Mouse (Mus musculus) heart, postnatal 36 days (tissue): Measurements from ENCODE around the gene Taf8. TPM values are rescaled to one million over a fixed set of nuclear protein-coding genes. Genes with fewer than 3 reads are reported as not detected.

ENCODE experiments used
- DNase-seq, 2 experiments: peaks; one replicate each; pipeline ENCODE4 v3.0.0; 2021 to 2022
- intact Hi-C: fragments of 180-260 bp; cut with DNase I; formaldehyde crosslinking; loops from one replicate; pipeline ENCODE4 v1.15.1; 2025
- total RNA-seq, 2 experiments: library from RNA; stranded (reverse); gene quantifications; 2 replicates each; pipeline ENCODE4 v1.2.3; 2021

Gene Taf8
- 10 to 100 TPM; 12.0 to 13.6 TPM for total RNA-seq

DNA sequence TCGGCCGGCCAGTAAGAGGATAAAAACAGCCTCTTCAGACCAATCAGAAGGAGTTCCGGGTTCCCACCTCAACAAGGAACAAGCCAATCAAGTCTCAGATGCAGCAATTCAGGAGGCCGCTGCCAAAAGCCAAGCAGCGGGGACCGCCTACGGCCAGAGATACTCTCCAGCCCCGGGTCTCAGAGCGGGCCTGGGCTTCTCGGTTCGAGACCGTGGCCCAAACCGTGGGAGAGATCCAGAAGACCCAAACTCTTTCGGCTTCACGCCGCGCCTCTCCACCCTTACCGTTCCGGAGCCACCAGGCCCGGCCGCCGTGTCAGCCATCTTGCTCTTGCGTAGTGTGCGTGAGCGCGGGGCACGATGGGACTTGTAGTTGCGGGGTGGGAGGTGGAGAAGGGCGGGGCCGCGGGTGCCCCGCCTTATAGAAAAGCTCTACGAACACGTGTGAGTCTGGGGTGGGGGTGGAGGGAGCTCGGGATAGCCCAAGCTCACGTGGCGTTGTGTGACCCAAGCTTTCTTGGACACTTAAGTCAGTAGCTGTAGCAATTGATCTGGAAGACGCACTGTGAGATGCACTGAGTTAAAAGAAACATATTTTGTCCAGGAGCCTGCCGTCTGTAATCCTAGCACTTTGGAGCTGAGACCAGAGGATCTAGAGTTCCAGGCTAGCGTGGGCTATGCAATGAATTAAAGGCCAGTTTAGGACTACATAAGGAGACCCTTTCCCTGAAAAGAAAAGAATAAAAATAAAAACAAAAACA is at the start of gene Taf8:
Gene Taf8, minus strand, starts transcription at position 347 of the 761 bp plus-strand sequence.
- intact Hi-C loops: no loop called here
- DNase-seq: peak; percentile 89 to 99

DNA sequence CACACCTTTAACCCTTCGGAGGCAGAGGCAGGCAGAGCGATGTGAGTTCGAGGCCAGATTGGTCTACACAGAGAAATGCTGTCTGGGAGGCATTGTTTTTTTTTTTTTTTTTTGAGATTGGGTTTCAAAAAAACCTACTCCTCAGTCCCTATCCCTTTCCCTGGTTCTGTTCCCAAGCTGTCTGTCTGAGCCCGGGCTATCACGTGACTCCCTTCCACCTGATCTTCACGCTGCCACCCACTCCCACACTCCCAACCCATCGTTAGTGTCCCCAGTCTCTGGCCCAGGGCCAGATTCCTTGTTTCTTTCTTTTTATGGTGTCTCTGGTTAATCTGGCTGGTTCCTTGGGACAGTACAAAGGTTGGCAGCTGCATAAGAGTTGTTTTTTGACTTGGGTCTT is 49.0 kb upstream of the Taf8 start:
- intact Hi-C loops: no loop called here
- DNase-seq: no peak

DNA sequence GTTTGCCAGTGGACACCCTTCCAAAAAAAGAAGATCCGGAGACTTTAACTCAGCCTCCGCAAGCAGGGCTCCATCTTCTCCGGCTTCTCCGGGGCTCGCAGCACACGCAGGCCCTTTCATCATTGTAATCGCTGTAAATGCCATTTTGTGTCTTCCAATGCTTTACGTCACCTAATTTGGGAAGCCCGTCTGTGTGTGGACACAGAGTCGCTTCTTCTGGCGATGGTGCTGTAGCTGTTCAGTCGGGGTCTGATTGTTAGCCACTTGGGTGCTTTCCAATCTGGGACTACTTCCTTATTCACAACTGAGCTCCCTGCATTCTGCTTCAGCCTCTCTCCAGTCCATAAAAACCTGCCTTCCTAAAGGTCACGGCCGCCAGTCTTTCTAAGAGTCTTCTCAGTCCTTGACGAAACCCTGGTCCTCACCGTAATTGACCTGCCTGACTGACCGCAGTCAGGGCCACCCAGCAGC is 43.8 kb upstream of the Taf8 start:
- intact Hi-C loops: no loop called here
- DNase-seq: no peak

DNA sequence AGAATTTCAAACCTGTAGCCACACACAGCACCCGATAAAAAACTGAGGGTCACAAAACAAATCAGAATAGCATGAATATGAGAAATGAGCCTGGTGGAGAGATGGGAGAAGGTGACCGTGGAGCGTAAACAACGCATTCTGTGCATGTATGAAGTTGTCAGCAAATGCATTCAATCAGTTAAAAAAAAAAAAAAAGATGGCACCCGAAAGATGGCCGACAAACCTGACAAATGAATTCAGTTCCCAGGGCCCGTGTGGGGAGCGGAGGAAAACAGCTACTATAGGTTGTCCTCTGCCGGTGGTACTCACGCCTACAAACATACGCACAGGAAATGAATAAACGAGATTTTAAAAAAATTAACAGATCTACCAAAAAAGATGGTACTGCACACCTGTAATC is 43.1 kb upstream of the Taf8 start:
- DNase-seq: no peak
- intact Hi-C loops: no loop called here

DNA sequence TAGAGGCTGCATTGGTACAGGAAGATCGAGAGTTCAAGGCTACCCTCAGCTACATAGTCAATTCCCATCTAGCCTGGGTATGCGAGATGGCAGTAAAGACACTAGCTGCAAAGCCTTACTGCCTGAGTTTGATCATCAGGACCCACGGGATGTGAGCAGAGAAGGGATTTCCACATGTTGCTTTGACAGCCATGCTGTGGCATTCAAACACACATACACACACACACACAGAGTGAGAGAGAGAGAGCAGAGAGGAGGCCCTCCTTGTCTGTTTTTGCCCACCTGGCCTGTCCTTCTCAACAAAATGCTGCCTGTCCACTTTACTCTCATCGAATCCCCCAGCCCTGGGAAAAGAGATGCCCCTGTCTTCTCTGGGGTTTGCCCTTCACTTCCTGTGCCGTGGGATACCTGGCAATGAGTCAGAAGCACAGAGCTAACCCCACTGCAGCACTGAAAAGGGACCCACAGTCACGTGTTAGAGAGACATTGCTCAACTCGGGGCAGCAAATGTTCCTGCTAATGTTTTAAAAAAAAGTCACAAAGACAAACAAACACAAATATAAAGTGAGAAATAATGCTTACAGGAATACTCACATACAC is 41.1 kb upstream of the Taf8 start:
- intact Hi-C loops: no loop called here

DNA sequence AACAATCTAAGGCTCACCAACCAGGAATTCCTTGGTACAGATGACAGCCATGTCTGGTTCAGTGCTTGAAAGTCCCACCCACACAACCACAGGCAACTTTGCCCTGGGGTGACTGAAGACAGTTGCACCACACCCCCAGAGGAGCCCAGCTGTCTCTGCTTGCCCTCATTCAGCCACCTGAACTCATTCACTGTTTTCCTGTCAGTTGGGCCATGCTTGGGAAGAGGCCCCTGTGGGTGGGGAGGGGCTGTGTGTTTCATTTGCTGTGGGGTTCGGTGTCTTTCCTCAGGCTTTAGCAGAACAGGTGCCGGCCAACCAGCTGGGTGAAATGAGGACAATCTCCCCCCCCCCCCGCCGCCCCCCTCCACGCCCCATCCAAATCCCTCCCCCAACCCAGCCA is 40.0 kb upstream of the Taf8 start:
- DNase-seq: no peak
- intact Hi-C loops: no loop called here

More for the DNA sequence above, 41.1 kb upstream of the Taf8 start:
- no peak for DNase-seq

DNA sequence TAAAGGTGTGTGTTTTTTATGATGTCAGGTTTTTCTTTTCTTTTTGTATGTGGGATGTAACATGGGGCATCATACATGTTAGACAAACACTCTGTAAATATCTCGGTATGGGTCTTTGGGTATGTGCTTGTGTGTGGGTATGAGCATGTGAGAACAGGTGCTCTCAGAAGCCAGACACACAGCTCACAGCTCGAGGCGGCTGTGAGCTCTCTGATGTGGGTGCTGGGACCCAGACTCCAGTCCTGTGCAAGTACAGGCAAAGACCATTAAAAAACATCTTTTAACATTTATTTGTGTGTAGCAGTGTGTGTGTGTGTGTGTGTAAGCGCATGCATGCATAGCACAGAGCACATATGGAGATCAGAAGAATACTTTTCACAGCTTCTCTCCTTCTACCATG is 37.0 kb upstream of the Taf8 start:
- DNase-seq: no peak
- intact Hi-C loops: no loop called here

DNA sequence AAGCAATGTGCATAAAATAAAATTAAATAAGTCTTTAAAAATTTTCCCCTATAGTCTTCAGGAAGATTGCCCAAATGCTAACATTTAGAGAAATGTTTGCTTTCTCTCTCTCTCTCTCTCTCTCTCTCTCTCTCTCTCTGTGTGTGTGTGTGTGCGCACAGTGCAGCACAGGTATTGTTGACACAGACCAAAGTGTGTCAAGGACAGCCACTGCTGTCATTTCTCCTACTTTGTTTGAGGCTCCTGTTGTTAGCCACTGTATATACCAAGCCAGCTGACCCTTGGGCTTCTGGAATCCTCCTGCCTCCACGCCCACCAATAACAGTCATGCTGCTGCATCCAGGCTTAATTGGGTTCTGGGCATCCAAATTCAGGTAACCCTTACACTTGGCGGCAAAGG is 36.0 kb upstream of the Taf8 start:
- DNase-seq: no peak
- intact Hi-C loops: no loop called here

DNA sequence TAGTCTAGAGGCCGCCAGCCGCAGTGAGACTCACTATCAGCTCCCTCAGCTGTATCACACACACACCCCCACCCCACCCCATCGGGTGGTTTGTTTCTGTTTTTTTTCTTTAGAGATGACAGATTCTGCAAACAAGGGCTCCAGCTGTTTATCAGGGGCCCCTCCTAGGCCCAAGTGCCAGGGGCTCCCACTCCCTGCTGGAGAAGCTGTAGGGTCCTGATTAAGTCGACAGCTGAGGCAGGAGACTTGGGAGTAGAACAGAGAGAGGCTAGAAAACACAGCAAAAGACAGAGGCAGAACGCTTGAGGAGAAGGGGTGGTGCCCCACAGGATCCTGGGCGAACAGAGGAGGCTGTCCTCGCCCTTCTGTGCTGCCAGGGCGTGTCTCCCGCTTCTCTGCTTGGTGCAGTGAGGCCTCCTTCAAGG is 33.7 kb upstream of the Taf8 start:
- DNase-seq: no peak
- intact Hi-C loops: no loop called here

DNA sequence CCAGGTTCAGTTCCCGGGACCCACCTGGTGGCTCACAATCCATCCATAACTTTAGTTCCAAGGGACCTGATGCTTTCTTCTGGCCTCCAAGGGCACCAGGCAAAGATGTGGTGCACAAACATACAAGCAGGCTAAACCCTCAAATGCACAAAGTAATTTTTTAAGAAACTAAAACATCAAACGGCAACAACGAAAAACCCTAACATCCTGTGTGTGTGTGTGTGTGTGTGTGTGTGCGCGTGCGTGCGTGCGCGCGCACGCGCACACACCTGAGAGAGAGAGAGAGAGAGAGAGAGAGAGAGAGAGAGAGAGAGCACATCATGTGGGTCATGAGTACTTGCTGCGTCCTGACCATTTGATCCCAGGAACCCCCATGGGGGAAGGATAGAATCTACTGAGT is 31.6 kb upstream of the Taf8 start:
- no peak for DNase-seq
- intact Hi-C loops: no loop called here

DNA sequence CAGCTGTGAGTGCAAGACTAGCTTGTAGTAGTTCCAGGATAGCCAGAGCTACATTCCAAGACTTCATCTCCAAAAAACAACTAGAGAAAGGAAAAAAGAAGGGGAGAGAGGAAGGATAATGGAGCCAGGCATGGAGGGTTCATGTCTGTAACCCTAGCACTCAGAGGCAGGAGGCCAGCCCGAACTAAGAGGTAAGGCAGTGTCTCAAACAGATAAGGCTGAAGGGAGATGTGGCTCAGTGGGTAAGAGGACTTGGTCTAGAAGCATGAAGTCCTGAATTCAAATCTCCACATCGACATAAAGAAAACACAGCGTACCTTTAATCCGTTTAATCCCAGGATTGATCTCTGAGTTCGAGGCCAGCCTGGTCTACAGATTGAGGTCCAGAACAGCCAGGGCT is 30.3 kb upstream of the Taf8 start:
- intact Hi-C loops: no loop called here
- DNase-seq: no peak

DNA sequence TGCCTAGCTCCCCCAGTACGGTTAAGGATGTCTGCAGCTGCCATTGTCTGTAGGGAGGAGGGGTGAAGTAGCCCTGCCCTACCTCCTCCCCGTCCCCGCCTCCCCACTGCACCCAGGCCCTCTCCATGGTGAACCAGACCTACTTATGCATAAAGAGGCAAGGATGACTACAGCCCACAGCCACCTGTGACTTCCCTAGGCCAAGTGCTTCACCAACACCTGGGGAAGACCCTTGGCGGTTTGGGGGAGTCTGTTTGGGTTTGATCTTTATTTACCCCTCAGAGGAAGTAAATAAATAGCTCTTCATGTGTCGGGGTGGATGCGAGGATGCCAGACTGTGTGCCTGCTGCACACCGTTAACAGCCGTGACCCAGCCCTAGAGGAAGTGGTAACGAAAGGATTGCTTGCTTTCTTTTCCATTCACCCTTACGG is 29.3 kb upstream of the Taf8 start:
- intact Hi-C loops: no loop called here
- no peak for DNase-seq

DNA sequence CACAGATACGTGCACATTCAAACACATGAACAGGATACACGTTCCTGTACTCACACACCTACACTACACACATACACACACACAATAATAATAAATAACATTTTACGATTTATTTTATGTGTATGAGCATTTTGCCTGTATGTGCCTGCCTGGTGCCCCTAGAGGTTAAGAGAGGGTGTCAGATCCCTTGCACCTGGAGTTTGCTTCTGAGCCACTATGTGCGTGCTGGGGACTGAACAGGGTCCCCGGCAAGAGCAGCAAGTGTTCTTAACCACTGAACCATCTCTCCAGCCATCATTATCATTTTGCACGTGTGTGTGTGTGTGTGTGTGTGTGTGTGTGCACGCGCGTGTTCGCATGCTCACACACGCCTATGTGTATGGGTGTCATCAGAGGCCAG is 27.5 kb upstream of the Taf8 start:
- no peak for DNase-seq
- intact Hi-C loops: no loop called here

DNA sequence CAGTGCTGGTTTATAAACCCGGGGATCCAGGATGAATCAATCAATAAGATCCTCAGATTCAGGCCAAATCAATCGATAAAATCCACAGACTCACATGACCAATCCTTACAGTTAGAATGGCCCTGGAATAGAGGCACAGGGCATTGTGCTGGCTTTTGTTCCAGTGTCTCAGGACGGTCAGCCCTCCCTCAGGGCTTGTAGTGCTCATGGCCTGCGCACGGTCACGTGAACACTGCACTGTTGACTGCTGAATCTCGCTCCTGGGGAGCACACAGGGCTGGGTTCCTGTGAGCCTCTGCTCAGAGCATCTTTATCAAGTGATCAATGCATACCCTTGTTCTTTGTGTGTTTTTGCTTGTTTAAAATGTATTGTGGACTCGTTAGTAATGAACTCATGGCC is 26.8 kb upstream of the Taf8 start:
- DNase-seq: no peak
- intact Hi-C loops: no loop called here

DNA sequence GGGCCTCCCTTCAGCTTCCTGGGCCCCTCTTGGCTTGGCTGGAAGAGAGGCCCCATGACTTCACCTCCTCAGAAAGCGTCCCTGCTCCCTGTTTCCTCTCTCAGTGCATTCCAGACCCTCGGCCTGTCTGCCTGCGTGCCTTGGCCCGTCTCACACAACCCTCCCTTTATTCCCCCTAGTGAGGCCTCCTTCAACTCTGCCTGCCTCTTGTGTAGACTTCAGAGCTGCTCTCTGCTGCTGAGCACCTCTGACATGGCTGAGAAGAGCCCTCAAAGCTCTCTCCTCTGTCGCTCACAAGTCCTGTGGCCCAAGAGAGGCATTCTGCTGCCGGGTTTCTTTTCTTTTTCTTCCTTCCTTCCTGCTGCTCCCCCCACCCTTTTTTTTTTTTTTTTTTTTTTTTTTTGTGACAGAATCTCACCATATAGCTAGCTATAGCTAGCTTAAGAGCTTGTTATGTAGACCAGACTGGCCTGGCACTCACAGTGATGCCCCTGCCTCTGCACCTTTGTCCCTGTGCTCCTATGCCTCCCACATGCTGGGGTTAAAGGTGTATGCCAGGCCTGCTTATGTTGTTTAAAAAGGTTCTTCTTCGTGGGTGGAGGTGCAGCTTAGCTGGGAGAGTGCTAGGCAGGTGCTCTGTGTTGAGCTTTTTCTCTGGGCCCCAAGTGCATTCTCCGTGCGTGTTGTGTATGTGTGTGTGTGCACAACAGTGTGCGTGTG is 25.6 kb upstream of the Taf8 start:
- DNase-seq: no peak
- intact Hi-C loops: no loop called here

DNA sequence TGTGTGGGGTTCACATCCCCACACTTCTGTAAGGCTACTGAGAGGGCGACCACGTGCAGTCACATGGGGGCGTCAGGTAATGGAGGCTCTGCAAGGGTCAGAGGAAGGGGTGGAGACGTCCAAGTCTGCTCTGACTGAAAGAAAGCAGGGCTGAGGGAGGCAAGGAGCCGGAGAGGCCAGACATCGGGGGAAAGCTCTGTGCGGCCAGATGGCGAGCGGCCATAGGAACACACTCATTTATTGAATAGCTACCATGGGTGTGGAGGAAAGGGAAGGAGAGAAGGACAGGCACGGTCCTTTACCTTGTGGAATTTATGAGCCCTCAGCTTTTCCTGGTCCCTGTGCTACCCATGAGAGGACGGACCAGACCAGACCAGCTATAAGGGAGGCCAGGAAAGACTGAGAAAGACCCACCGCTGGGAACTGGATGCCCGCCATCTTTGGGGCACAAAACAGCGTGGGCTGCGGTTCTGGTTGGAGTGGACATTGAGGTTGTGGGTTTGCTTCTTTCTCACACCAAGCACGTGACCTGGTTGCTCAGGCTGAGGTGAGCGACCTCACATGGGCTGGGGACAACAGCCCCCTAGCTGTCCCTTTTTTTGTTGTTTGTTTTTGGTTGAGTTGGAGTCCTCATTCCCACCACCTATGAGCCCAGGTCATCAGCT is 24.9 kb upstream of the Taf8 start:
- no peak for DNase-seq
- intact Hi-C loops: no loop called here

DNA sequence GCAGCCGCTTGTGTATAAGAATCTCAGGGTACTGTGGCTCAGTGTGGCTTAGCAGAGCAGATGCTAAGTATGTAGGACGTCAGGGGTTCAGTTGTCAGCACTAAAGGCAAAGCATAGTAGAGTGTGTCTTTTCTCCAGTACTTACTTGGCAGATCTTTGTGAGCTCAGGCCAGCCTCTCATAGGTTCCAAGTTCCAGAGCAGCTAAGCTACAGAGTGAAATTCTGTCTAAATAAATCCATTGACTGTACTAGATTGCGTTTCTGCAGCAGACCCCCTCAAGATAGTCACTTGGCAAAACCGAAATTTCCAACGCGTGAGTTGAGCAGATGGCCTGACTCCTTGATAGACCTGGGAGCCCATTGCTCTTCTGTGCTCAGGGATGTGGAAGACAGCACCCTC is 22.9 kb upstream of the Taf8 start:
- intact Hi-C loops: no loop called here
- no peak for DNase-seq

DNA sequence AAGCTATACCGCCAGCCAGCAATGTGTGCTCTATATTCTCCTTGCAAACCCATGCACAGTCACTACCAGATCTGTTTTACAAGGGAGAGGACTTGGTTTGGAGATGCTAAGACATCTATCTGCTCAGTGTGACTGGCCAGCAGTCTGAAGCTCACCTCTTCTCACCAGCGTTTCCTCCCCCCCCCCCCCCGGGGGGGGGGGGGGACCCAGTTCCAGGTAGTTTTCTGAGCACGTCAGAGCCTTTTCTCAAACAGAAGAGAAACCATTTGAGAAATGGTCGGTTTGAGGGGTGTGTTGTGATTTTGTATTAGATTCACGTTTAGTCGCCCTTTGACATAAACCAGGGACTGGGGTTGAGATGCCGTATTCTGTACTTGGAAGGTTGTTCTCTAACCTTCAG is 22.0 kb upstream of the Taf8 start:
- no peak for DNase-seq
- intact Hi-C loops: no loop called here

DNA sequence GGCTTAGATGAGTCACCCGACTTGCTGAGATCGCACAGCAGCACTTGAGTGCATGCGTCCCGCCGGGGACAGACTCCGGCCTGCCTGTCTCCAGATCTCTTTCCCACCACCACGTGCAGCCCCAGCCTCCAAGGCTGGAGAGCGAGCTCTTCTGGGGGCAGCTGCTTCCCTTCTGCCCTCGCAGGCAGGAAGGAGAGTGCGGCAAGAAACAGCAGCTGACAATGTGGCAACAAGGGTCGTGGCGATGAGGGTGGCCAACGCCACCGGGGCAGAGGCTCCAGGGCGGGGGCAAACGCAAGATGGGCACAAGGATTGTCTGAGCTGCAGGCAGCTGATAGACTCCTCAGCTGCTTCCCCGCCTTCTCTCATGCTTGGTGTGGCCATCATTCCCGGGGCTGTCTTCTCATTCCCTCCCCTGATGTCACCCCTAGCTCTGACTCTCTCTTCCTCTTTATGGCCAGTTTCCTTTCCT is 21.2 kb upstream of the Taf8 start:
- intact Hi-C loops: no loop called here
- peak; percentile 40 to 52 for DNase-seq

DNA sequence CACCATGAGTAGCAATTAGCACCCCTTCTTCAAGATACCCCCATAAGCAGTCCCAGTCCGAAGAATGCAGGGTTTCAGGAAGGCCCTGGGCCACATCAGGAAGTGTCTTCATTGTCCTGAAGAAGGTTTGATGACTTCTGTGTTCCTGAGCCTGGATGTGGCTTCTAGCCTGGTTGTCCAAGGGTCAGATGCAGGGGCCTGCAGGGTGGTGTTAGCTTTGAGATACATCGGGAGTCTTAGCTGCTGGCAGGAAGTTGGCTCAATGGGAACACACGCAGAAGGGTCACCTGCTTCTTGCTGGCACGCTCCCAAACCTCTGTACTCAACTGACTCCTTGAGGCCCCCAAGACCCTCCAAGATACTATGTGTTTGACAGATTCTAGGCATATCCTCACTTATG is 20.4 kb upstream of the Taf8 start:
- peak; percentile 44 to 47 for DNase-seq
- intact Hi-C loops: loop anchor here (1.0 kb wide), 1 partner anchor 71 kb away; no protein-coding TSS in a partner anchor
